Mouse (Mus musculus) embryo, embryonic 10 days (tissue): ENCODE results near the gene Gm21680.
"Not testable (repeated sequence)": the region's sequence is repeated elsewhere in the genome, so short reads cannot be mapped to it uniquely, and the experiment has no call there.

ENCODE experiments used
- DNase-seq: peaks from one replicate; pipeline ENCODE4 v3.0.0-alpha.2; 2015; ENCODE audit warnings: low spot score

The Gm21680 gene

GRCm38 (mm10) chr5:25972563-25972962 is at the start of gene Gm21680:
Gene Gm21680 (minus strand): TSS chr5:25972663.
- DNase-seq = not testable (repeated sequence)

DNA sequence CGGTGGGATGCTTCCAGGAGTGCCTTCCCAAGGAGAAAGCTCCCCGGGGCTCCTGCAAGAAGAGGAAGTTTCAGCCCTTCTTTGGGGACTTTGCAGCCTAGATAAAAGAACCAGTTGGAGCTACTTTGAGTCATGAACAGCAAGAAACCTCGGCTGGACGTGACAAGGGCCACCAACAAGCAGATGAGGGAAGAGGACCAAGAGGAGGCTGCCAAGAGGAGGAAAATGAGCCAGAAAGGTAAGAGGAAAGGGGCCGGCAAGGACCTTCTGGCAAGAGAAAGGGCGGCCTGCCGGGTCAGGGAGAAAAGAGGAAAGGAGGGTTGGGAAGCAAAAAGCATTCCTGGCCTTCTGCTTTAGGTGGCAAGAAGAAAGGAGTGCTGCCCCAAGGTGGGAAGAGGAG is 35.2 kb upstream of the Gm21680 start:
- not testable (repeated sequence) for DNase-seq

DNA sequence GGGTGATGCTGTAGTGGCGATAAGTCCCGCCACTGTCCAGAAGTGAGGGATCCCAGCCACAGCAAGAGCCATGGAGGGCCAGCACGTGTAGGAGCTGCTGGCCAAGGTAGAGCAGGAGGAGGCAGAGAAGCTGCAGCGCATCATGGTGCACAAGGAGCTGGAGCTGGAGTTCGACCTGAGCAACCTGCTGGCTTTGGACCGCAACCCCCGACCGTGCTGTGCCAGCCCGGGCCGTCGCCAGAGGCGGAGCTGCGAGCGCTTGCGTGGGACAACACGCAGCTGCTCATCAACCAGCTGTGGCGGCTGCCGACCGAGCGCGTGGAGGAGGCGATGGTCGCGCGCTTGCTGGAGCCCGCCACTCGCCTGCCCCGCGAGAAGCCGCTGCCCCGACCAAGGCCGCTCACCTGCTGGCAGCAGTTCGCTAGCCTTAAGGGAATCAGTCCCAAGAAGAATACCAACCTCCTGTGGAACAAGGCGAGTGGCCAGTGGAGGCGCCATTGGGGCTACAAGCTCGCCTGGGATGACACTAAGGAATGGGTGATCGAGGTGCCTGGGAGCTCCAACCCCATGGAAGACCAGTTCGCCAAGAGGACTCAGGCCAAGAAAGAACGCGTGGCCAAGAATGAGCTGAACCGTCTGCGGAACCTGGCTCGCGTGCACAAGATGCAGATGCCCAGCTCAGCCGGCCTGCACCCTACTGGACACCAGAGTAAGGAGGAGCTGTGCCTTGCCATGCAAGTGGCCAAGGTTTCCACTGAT is 34.7 kb upstream of the Gm21680 start:
- DNase-seq = peak; percentile 71

- not testable (repeated sequence) for DNase-seq
These were observed 32.2 kb upstream of the Gm21680 start, which contains the start of gene Gm1979 for GRCm38 (mm10) chr5:26004698-26005097. Gene Gm1979 (minus strand): TSS chr5:26004798.

GRCm38 (mm10) chr5:25988550-25988949 is 16.1 kb upstream of the Gm21680 start, which contains the start of gene Gm21698:
Gene Gm21698 (minus strand): TSS chr5:25988650.
- not testable (repeated sequence) for DNase-seq

GRCm38 (mm10) chr5:25957050-25957449 is 15.4 kb downstream of the Gm21680 start:
- DNase-seq = not testable (repeated sequence)

DNA sequence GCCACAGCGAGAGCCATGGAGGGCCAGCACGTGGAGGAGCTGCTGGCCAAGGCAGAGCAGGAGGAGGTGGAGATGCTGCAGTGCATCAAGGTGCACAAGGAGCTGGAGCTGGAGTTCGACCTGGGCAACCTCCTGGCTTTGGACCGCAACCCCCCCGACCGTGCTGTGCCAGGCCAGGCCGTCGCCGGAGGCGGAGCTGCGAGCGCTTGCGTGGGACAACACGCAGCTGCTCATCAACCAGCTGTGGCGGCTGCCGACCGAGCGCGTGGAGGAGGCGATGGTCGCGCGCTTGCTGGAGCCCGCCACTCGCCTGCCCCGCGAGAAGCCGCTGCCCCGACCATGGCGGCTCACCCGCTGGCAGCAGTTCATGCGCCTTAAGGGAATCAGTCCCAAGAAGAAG is 15.9 kb downstream of the Gm21680 start:
- DNase-seq = peak; percentile 3

DNA sequence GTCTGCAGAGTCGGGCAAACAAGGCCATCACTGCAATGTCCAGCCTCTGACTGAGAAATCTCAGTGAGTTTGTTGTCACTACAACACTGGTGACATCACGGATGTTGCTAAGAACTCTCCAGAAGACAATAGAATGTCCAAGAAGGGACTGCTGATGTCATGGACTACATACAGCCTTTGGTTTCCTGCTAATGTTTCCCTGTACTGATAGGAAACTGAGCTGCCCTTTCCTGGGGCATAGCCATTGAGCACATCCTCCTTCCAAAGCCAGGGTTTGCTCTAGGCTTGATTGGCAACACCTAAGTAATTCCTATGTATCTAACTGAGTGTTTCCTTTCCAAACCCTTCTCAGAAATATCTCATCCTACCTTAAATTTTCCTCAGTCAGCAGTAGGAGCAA is 18.1 kb downstream of the Gm21680 start, which contains the start of gene Gm21671:
Gene Gm21671, minus strand, starts transcription at position 101 of the 400 bp plus-strand sequence.
- not testable (repeated sequence) for DNase-seq

- not testable (repeated sequence) for DNase-seq
These were observed 27.1 kb downstream of the Gm21680 start for GRCm38 (mm10) chr5:25945391-25945790.

DNA sequence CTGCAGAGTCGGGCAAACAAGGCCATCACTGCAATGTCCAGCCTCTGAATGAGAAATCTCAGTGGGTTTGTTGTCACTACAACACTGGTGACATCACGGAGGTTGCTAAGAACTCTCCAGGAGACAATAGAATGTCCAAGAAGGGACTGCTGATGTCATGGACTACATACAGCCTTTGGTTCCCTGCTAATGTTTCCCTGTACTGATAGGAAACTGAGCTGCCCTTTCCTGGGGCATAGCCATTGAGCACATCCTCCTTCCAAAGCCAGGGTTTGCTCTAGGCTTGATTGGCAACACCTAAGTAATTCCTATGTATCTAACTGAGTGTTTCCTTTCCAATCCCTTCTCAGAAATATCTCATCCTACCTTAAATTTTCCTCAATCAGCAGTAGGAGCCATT is 30.2 kb downstream of the Gm21680 start, which contains the start of gene Gm21663:
Gene Gm21663, minus strand, starts transcription at position 101 of the 400 bp plus-strand sequence.
- DNase-seq = not testable (repeated sequence)
